Mouse (Mus musculus) heart, embryonic 16.5 days (tissue): ENCODE measurements around the gene Ptgfrn. TPM values are rescaled to one million over a fixed set of nuclear protein-coding genes. Genes with fewer than 3 reads are reported as not detected.

ENCODE experiments used
- ATAC-seq: fragments of 200-750 bp; cut with Nextera tagmentation; replicated peaks from 2 replicates; pipeline ENCODE4 v1.8.0; 2017; ENCODE audit warnings: moderate number of reproducible peaks; ENCODE audit not compliant: insufficient read depth, low FRiP score; ENCODE audit errors: extremely low read depth
- H3K27ac ChIP-seq: fragments of 300-500 bp; sonication (generic); 2 replicates; pipeline ENCODE4 v1.5.1; 2014; ENCODE audit warnings: mild to moderate bottlenecking, low read length, control low read depth, moderate library complexity
- H3K27me3 ChIP-seq: fragments of 300-500 bp; sonication (generic); 2 replicates; pipeline ENCODE4 v1.6.1; 2014; ENCODE audit warnings: low read length, mixed read lengths; ENCODE audit not compliant: control insufficient read depth, insufficient read depth
- H3K36me3 ChIP-seq: fragments of 300-500 bp; sonication (generic); 2 replicates; pipeline ENCODE4 v1.6.1; 2014; ENCODE audit not compliant: control insufficient read depth, insufficient read depth
- H3K4me1 ChIP-seq: fragments of 300-500 bp; sonication (generic); 2 replicates; pipeline ENCODE4 v1.6.1; 2014; ENCODE audit warnings: low read length, mixed read lengths; ENCODE audit not compliant: control insufficient read depth, insufficient read depth
- H3K4me2 ChIP-seq: fragments of 300-500 bp; sonication (generic); 2 replicates; pipeline ENCODE4 v1.6.1; 2014; ENCODE audit warnings: low read depth, mild to moderate bottlenecking, control low read depth, low read length
- H3K4me3 ChIP-seq: fragments of 300-500 bp; sonication (generic); 2 replicates; pipeline ENCODE4 v1.5.1; 2014; ENCODE audit warnings: mild to moderate bottlenecking, control low read depth, low read length
- H3K9ac ChIP-seq: fragments of 300-500 bp; sonication (generic); 2 replicates; pipeline ENCODE4 v1.6.1; 2014; ENCODE audit warnings: low read length, control low read depth
- H3K9me3 ChIP-seq: fragments of 300-500 bp; sonication (generic); replicated peaks from 2 replicates; pipeline ENCODE4 v1.6.1; 2016; ENCODE audit warnings: low read length; ENCODE audit not compliant: control insufficient read depth
- WGBS: fragments of 180-500 bp; shearing (Covaris S2); extraction: QIAGEN DNeasy Blood & Tissue Kit; methylation state at CpG from one replicate; pipeline ENCODE4 v1.1.7; 2014; 5-methylcytosine and 5-hydroxymethylcytosine counted together
- polyA plus RNA-seq: library from polyadenylated mRNA; unstranded; fragments of >200 nt; fragmentation: Nextera tagmentation; extraction: Ambion mirVana; gene quantifications from 2 replicates; pipeline ENCODE4 v1.2.1, GENCODE M21; 2015

Gene Ptgfrn
- polyA plus RNA-seq, 1 experiment from 2014 or later: 5.2 TPM

- H3K36me3 ChIP-seq: no peaks in the 10 kb centered on the region
- H3K4me3 ChIP-seq: no peak overlapping the region
- H3K27me3 ChIP-seq: no peaks in the 10 kb centered on the region
- no peaks in the 10 kb centered on the region for H3K9me3 ChIP-seq
- no peak overlapping the region for H3K4me2 ChIP-seq
- no peak overlapping the region for H3K9ac ChIP-seq
- H3K4me1 ChIP-seq: no peaks in the 10 kb centered on the region
- no peak overlapping the region for H3K27ac ChIP-seq
- WGBS: 64% methylated on average over 8 of the region's 8 CpGs
- ATAC-seq: no peak
Measured at GRCm38 (mm10) chr3:101141864-101142263, 31.8 kb upstream of the Ptgfrn start.

- no peak for ATAC-seq
- Histone ChIP-seq H3K9ac (no peak overlapping the region), H3K9me3 (no peaks in the 10 kb centered on the region), H3K27me3 (no peaks in the 10 kb centered on the region), H3K27ac (no peak overlapping the region), H3K4me3 (no peak overlapping the region), H3K4me1 (peaks cover 3% of the 10 kb centered on the region; the same call in 1 of the 2 replicates), H3K36me3 (no peaks in the 10 kb centered on the region), H3K4me2 (no peak overlapping the region)
- WGBS: 79% methylated on average over 7 of the region's 7 CpGs
Measured at GRCm38 (mm10) chr3:101139958-101140357, 29.9 kb upstream of the Ptgfrn start.

- Histone ChIP-seq H3K4me2 (no peak overlapping the region), H3K27ac (no peak overlapping the region), H3K9me3 (no peaks in the 10 kb centered on the region), H3K9ac (no peak overlapping the region), H3K4me1 (peaks cover 3% of the 10 kb centered on the region; the same call in 1 of the 2 replicates), H3K36me3 (no peaks in the 10 kb centered on the region), H3K4me3 (no peak overlapping the region), H3K27me3 (no peaks in the 10 kb centered on the region)
- 47% methylated on average over 11 of the region's 11 CpGs for WGBS
- no peak; the same call in 1 of the 2 replicates for ATAC-seq
Measured at GRCm38 (mm10) chr3:101136483-101136882, 26.4 kb upstream of the Ptgfrn start.

- 96% methylated on average over 9 of the region's 9 CpGs for WGBS
- no peak overlapping the region for H3K4me3 ChIP-seq
- ATAC-seq: no peak
- H3K9me3 ChIP-seq: no peaks in the 10 kb centered on the region
- peaks cover 8% of the 10 kb centered on the region for H3K4me1 ChIP-seq
- no peak overlapping the region for H3K9ac ChIP-seq
- H3K36me3 ChIP-seq: no peaks in the 10 kb centered on the region
- no peak overlapping the region for H3K4me2 ChIP-seq
- no peaks in the 10 kb centered on the region for H3K27me3 ChIP-seq
- H3K27ac ChIP-seq: no peak overlapping the region
Measured at GRCm38 (mm10) chr3:101134861-101135260, 24.8 kb upstream of the Ptgfrn start.

- H3K4me1 ChIP-seq: peaks cover 8% of the 10 kb centered on the region
- H3K4me3 ChIP-seq: no peak overlapping the region
- H3K27ac ChIP-seq: no peak overlapping the region
- H3K9me3 ChIP-seq: no peaks in the 10 kb centered on the region
- no peak overlapping the region for H3K9ac ChIP-seq
- no peaks in the 10 kb centered on the region for H3K27me3 ChIP-seq
- WGBS: 92% methylated on average over 6 of the region's 6 CpGs
- no peaks in the 10 kb centered on the region for H3K36me3 ChIP-seq
- no peak overlapping the region for H3K4me2 ChIP-seq
- no peak for ATAC-seq
Measured at GRCm38 (mm10) chr3:101132981-101133380, 22.9 kb upstream of the Ptgfrn start.

GRCm38 (mm10) chr3:101131772-101132171, 21.7 kb upstream of the Ptgfrn start:
- no peaks in the 10 kb centered on the region for H3K9me3 ChIP-seq
- H3K27me3 ChIP-seq: no peaks in the 10 kb centered on the region
- no peak overlapping the region for H3K27ac ChIP-seq
- no peaks in the 10 kb centered on the region for H3K36me3 ChIP-seq
- WGBS: 65% methylated on average over 5 of the region's 5 CpGs
- no peak for ATAC-seq
- H3K4me1 ChIP-seq: peaks cover 8% of the 10 kb centered on the region
- no peak overlapping the region for H3K4me2 ChIP-seq
- no peak overlapping the region for H3K4me3 ChIP-seq
- no peak overlapping the region for H3K9ac ChIP-seq

GRCm38 (mm10) chr3:101130526-101130925, 20.4 kb upstream of the Ptgfrn start:
- ATAC-seq: peak; percentile 47; the same call in 1 of the 2 replicates

GRCm38 (mm10) chr3:101129620-101130019, 19.5 kb upstream of the Ptgfrn start:
- no peak for ATAC-seq

More at GRCm38 (mm10) chr3:101130526-101130925, 20.4 kb upstream of the Ptgfrn start:
- peak overlapping the region; percentile 63 for H3K9ac ChIP-seq
- 5% methylated on average over 11 of the region's 11 CpGs for WGBS
- no peaks in the 10 kb centered on the region for H3K9me3 ChIP-seq
- H3K36me3 ChIP-seq: no peaks in the 10 kb centered on the region
- H3K27me3 ChIP-seq: no peaks in the 10 kb centered on the region
- H3K4me3 ChIP-seq: peak overlapping the region; percentile 32
- peak overlapping the region; percentile 58 for H3K4me2 ChIP-seq
- peaks cover 6% of the 10 kb centered on the region for H3K4me1 ChIP-seq
- no peak overlapping the region for H3K27ac ChIP-seq

GRCm38 (mm10) chr3:101129090-101129489, 19.0 kb upstream of the Ptgfrn start:
- H3K36me3 ChIP-seq: no peaks in the 10 kb centered on the region
- no peak overlapping the region for H3K9ac ChIP-seq
- ATAC-seq: no peak
- H3K4me2 ChIP-seq: no peak overlapping the region
- no peaks in the 10 kb centered on the region for H3K9me3 ChIP-seq
- no peak overlapping the region for H3K27ac ChIP-seq
- H3K4me1 ChIP-seq: peaks cover 6% of the 10 kb centered on the region
- H3K27me3 ChIP-seq: no peaks in the 10 kb centered on the region
- no peak overlapping the region for H3K4me3 ChIP-seq

More at GRCm38 (mm10) chr3:101129620-101130019, 19.5 kb upstream of the Ptgfrn start:
- Histone ChIP-seq H3K27ac (no peak overlapping the region), H3K36me3 (no peaks in the 10 kb centered on the region), H3K4me1 (peaks cover 6% of the 10 kb centered on the region), H3K9ac (no peak overlapping the region), H3K4me2 (no peak overlapping the region), H3K27me3 (no peaks in the 10 kb centered on the region), H3K4me3 (no peak overlapping the region), H3K9me3 (no peaks in the 10 kb centered on the region)
- WGBS: 69% methylated on average over 3 of the region's 3 CpGs
